Mouse (Mus musculus): ENCODE results near the gene Arih1. TPM values are rescaled to one million over a fixed set of nuclear protein-coding genes. Genes with fewer than 3 reads are reported as not detected.

Gene Arih1
- total RNA-seq, 2 experiments from 2014 or later: 87.0 to 99.7 TPM

Other genes with a start within 250 kb of the Arih1 start
- 10 to 100 TPM; 23.4 to 25.9 TPM for gene Adpgk, start 195.1 kb downstream of the Arih1 start, total RNA-seq (2021)
- 1 to 10 TPM; 8.1 to 8.7 TPM for gene Bbs4, start 133.1 kb downstream of the Arih1 start, total RNA-seq (2021)
- gene Hexa, start 52.9 kb upstream of the Arih1 start, total RNA-seq (2021): 10 to 100 TPM; 70.7 to 71.7 TPM
- 1 to 10 TPM in 1 of 2 experiments, under 1 TPM in 1; 0.88 to 1.6 TPM for gene Tmem202, start 53.2 kb upstream of the Arih1 start, total RNA-seq (2021)
- 1 to 10 TPM; 5.1 to 8.0 TPM for gene Celf6, start 91.3 kb upstream of the Arih1 start, total RNA-seq (2021)
- gene Parp6, start 130.7 kb upstream of the Arih1 start, total RNA-seq (2021): 10 to 100 TPM; 26.2 to 35.7 TPM
- 100 to 1,000 TPM; 585 to 668 TPM for gene Pkm, start 169.8 kb upstream of the Arih1 start, total RNA-seq (2021)
- gene Gramd2, start 193.5 kb upstream of the Arih1 start, total RNA-seq (2021): under 1 TPM; 0.42 to 0.45 TPM

All from adrenal gland, postnatal 10 days (tissue).